Mouse (Mus musculus): ENCODE results near the gene Scimp. TPM values are rescaled to one million over a fixed set of nuclear protein-coding genes. Genes with fewer than 3 reads are reported as not detected.
A peak's percentile ranks its signal among the peaks of the same experiment; 100 is the strongest.
"Not testable (repeated sequence)": the region's sequence is repeated elsewhere in the genome, so short reads cannot be mapped to it uniquely, and the experiment has no call there.

Scimp gene
- total RNA-seq, 2 experiments from 2014 or later, result not detected

DNA sequence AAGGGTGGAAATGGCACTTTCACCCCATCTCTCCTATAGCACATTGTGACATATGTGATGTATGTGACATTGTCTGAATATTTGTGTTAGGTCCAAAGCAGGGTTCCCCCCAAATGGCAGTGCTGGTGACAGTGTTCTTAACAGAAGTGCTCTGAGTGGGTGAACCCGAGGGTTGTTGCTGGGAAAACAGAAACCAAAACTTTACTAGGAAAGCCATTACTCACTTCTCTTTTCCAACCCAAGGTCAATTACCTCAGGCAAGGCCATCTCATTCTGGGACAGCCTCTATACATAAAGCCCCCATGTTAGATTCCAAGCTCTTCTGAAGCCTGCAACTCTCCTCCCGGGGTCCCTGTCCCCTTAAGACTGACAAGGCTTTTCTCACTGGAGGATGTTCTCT is 26.5 kb downstream of the Scimp start:
- intact Hi-C loops (cut with DNase I), result no loop called here

GRCm38 (mm10) chr11:70778058-70778457 is 34.3 kb downstream of the Scimp start:
- intact Hi-C loops (cut with DNase I), result not testable (repeated sequence)
- peak in 1 of 2 experiments; percentile 17 for DNase-seq (ENCODE audit: low spot score in 2 of 2)

More for the DNA sequence above, 26.5 kb downstream of the Scimp start:
- no peak for DNase-seq (ENCODE audit: low spot score in 2 of 2)

DNA sequence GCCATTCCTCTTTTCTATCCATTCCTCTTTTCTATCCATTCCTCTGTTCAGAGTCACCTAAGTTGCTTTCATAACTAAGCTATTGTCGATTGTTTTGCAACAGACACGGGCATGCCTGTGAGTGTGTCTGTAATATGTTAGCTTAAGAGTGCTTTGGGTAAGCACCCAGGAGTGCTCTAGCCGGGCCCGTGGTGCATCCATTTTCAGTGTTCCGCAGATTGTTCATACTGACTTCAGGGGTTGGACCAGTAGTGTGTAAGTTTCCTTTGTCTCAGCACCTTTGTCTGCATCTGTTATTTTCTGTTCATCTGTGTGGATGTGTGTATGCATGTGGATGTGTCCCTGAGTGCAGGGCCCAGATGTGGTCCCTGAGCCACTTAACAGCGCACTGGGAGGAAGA is 34.8 kb downstream of the Scimp start:
- intact Hi-C loops (cut with DNase I), result loop anchor here (2.0 kb wide), 1 partner anchor 37 kb away; no protein-coding TSS in a partner anchor
- DNase-seq (ENCODE audit: low spot score in 2 of 2), result no peak

GRCm38 (mm10) chr11:70776830-70777571 is 35.4 kb downstream of the Scimp start:
- intact Hi-C loops (cut with DNase I), result loop anchor here (2.0 kb wide), 1 partner anchor 38 kb away; no protein-coding TSS in a partner anchor
- peak; percentile 76 to 77 for DNase-seq (ENCODE audit: low spot score in 2 of 2)

DNA sequence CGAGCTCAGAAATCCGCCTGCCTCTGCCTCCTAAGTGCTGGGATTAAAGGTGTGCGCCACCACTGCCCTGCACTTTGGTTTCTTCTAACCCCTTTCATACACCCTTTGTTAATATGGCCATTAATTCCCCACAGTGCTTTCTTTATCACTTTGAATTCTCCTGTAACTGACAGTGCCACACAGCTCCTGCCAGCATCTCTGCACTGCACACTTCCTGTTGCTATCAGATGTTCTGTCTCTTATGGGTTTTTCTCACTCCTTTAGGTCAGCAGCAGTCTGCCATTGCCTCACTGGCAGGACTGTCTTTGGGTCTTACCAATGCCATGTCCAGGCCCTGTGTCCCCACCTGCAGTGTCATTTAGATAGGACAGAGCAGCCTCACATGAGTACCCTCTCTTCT is 41.6 kb downstream of the Scimp start:
- intact Hi-C loops (cut with DNase I), result no loop called here
- no peak for DNase-seq (ENCODE audit: low spot score in 2 of 2)

- intact Hi-C loops (cut with DNase I), result no loop called here
- no peak for DNase-seq (ENCODE audit: low spot score in 2 of 2)
Measured at GRCm38 (mm10) chr11:70765776-70766445, 46.5 kb downstream of the Scimp start.

DNA sequence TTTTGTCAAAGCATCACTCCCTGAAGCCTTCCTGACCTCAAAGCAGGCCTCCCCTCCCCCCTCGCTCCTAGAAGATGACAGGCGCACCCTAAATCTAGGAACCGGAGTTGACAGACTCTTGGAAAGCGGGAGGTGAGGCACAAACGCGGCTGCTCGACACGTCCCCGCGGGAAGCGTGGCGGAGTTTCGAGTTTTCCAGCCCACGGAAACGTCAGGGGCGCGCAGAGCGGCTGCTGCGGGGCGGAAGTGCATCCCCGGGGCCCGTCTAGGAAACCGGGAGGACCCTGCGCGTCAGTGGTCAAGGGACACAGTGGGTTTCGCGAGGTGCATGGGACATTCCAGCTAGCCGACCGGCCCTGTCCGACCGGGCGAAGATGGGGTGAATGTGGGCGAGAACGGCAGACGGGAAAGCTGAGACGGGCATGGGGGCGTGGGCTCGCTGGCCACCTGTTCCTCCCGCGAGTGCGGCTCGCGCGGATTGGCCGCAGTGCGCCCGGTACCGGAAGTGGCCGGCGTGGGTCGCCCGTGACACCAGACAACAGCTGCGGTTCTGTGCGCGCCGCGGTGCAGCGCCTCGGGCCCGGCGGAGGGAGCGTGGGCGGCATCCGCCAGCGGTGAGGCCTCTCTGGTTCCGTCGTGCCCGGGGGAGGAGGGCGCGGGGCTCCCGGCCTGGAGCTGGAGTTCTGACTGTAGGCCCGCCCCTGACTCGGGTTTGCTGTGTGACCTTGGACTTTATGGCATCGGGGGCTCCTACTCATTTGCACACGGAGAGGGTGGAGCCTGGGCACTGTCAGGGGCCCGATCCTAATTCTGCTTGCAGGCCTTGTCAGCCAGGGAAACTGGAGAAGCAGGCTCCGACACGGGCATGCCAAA is 48.2 kb downstream of the Scimp start, which contains the start of gene Zfp3:
TSS of gene Zfp3 (plus strand) at position 274 of the 873 bp plus-strand sequence.
- intact Hi-C loops (cut with DNase I), result no loop called here
- DNase-seq (ENCODE audit: low spot score in 2 of 2), result peak; percentile 88

DNA sequence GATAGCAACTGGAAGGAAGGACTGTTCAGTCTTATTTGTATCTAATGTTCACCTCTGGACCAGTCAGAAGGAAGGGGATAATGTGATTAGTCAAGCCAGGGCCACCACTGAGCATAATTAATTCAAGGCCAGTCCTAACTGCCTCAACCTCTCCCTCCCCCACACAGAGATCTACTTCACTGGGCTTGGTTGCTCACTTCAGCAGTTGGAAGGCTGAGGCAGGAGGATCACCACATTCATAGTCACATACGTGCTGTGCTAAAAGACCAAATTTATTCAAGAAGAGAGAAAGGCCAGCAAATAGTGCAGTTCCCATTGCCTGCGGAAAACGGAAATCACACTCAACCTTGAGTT is 48.8 kb downstream of the Scimp start:
- intact Hi-C loops (cut with DNase I), result no loop called here
- no peak for DNase-seq (ENCODE audit: low spot score in 2 of 2)

DNA sequence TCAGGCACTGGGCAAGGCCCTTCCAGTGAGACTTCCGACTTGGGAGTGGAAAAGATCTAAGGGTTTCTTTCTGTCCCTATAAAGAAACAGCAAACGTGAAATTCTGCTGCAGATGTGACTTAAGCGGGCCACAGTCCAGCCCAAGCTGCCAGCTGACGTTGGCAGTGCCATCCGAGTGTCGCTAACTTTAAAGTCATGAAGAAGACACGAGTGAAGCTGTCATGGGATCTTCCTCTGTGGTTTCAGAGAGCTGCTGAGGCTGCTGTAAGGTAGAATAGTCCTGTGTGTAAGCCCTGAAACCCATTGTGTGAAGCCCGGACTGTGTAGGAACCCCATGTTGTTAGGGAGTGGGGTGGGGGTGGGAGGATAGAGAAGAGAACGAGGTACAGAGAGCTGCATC is 49.7 kb downstream of the Scimp start:
- DNase-seq (ENCODE audit: low spot score in 2 of 2), result no peak

GRCm38 (mm10) chr11:70760446-70760845 is 51.9 kb downstream of the Scimp start:
- DNase-seq (ENCODE audit: low spot score in 2 of 2); intact Hi-C loops (cut with DNase I): not testable (repeated sequence)

More for the DNA sequence above, 49.7 kb downstream of the Scimp start:
- intact Hi-C loops (cut with DNase I), result no loop called here

DNA sequence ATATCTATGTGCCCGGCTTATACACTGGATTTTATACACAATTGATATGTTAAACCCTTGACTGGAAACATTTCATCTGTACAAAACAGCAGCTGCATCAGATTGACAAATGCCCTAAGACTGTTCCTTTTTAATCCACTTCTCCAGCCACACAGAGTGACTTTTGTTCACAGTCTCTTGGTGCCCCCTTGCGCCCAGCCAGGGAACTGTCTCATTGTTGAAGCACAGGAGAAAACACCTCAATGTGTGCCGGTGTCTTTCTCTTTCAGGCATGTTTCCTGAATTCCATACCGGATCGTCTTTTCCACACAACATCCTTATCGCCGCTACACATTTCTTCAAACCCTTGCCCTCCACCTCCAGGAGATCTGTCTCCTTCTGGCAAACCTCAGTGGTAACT is 56.7 kb downstream of the Scimp start:
- peak; percentile 71 to 86 for DNase-seq (ENCODE audit: low spot score in 2 of 2)
- intact Hi-C loops (cut with DNase I), result loop anchor here (2.0 to 5.0 kb wide), 5 partner anchors 68 to 343 kb away; partner anchors contain the start of genes Arrb2, Camta2, Gltpd2 and Pelp1

- no peak for DNase-seq (ENCODE audit: low spot score in 2 of 2)
- intact Hi-C loops (cut with DNase I), result loop anchor here (2.0 to 5.0 kb wide), 5 partner anchors 68 to 343 kb away; partner anchors contain the start of genes Arrb2, Camta2, Gltpd2 and Pelp1
Measured at GRCm38 (mm10) chr11:70754958-70755357, 57.4 kb downstream of the Scimp start.

GRCm38 (mm10) chr11:70754476-70754875 is 57.9 kb downstream of the Scimp start:
- intact Hi-C loops (cut with DNase I), result loop anchor here (2.0 kb wide), 1 partner anchor 126 kb away; no protein-coding TSS in a partner anchor
- no peak for DNase-seq (ENCODE audit: low spot score in 2 of 2)

DNA sequence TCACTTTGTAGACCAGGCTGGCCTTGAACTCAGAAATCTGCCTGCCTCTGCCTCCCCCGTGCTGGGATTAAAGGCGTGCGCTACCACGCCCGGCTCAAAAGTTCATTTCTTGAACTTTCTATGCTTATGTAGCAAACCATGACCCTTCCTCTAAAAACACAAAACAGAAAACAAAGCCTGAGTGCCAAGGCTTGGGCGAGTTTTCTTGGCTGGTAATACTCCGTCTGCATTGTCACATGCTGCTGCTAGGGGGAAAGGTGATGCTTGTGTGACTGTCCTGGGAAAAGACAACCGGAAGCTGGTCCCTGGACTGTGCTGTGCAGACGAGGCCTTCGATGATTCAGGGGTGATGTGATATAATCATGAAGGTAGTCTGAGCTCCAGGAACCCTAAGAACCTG is 59.2 kb downstream of the Scimp start:
- no peak for DNase-seq (ENCODE audit: low spot score in 2 of 2)
- intact Hi-C loops (cut with DNase I), result no loop called here

GRCm38 (mm10) chr11:70752337-70753017 is 59.9 kb downstream of the Scimp start:
- intact Hi-C loops (cut with DNase I), result no loop called here

GRCm38 (mm10) chr11:70747876-70748545 is 64.4 kb downstream of the Scimp start:
- intact Hi-C loops (cut with DNase I), result no loop called here
- no peak for DNase-seq (ENCODE audit: low spot score in 2 of 2)

More at GRCm38 (mm10) chr11:70752337-70753017, 59.9 kb downstream of the Scimp start:
- no peak for DNase-seq (ENCODE audit: low spot score in 2 of 2)

- intact Hi-C loops (cut with DNase I), result no loop called here
- DNase-seq (ENCODE audit: low spot score in 2 of 2), result no peak
Measured at GRCm38 (mm10) chr11:70745636-70746035, 66.8 kb downstream of the Scimp start.

DNA sequence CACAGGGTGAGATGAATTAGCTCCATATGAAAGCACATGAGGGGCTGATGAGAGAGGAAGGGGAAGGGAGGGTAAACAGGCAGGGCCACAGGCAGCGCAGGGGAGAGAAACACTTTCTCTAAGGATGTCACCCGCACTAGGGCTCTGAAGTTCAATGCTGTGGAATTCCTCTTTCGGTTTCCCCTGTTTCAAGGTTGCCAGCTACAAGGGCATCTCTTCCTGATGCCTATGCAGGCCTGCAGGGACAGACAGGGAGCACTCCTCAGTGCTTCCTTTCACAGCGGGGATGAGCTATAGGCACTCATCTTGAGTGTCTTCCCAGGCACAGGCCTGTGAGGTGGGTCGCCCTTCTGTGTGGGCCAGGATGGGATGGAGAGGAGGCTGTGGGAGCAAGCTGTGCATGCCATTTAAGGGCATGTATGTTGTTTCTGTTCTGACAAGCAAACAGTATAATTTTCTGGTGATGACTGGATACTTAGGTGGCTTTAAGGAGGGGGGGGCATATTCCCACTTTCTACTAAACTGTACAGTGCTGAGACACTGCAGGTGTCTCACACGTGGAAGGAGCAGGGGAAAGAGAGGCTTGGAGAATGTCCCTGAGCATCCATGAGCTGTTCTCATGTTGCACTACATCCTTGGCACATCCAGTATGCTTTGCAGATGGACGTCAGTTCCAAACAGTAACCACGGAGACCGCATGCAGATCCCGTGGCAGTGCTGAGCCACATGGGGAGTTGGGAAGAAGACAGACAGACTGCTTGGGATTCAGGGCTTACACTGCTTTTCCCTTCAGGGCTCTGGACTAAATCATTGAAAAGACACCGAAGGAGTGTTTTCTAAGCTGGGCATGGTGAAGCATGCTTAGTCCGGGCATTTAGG is 69.6 kb downstream of the Scimp start:
- intact Hi-C loops (cut with DNase I), result no loop called here
- DNase-seq (ENCODE audit: low spot score in 2 of 2), result peak in 1 of 2 experiments; percentile 27
